Mouse (Mus musculus): ENCODE results near the gene Gas6.

Gene Gas6

DNA sequence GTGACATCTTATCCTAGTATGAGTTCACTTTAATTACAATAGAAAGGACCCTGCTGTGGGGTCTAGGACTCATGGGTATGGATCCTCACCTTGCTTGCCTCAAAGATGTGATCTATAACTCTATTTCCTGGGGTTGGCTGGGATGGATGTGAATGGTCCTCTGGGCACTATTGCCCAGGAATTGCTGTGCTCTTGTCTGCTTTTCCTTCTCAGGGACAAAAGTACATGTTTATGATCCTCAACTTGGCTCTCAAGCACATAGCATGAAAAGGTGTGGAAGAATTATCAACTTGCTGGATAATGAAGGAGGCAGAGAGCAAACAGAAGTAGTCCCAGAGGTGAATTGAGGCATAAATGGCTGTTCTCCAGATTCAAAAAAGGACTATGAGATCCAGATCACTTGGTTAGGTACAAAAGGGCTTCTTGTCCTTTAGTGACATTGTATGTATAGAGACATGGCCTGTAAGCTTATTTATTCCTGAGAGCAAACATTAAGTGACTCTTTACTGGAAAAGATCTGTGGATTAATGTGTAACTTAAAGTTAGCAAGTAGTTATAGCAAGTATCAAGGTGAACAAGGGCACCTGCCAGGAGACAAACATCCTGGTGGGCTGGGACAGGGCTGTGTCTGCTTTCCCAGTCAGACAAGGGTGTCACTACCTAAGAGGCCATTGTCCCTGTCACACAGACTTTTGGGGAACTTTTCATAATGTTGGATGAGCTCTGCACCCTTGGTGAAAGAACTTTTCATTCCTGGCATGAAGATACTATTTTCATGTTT is 10.8 kb upstream of the Gas6 start:
- no peak for DNase-seq (ENCODE audit: low read depth)

DNA sequence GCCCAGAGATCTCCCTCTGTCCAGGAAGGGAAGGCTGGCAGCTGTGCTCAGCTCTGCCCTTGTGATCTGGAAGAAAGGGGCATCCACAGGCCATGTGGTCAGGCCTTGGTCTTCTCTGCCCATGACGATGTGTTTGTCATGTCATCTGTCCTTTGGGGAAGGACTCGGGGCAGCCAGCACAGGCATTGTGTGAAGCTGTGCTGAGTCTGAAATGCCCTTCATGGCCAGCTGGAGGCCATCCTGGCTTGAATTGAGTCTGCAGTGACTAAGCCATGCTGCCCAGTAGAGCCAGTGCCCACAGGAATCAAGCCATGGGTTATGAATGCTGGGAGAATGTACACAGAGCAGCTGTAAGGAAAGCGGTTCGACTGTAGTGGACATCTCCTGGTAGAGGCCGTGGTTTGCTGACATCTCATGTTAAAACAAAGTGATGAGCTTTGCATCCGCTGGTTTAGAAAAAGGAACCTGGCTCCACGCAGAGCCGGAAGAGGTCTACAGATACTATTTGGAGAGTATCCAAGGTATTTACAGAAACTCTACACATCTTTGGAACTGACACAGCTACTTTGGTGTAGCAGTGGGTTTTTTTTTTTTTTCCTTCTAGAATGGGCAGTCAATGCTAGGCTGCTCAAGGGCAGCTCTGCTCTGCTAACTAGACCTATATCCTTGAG is 9.8 kb upstream of the Gas6 start:
- DNase-seq (ENCODE audit: low read depth) = no peak

DNA sequence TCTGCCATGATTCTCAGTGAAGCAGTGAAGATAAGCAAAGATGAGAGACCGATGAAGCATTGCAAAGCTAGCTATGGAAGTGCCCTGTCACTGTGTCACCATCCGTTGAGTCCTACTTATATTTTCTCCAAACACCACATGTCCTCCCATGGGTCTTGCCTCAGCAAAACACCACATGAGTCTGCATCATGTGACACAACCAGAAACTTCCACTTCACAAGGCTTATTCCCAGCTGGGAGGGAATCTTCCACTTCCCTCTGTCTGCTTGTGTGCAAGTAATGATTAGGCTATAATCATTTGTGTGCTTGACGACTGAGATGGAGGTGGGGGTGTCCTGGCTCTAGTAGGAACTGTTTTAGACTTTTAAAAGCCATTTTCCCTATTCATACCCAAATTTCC is 6.9 kb upstream of the Gas6 start:
- DNase-seq (ENCODE audit: low read depth) = no peak

DNA sequence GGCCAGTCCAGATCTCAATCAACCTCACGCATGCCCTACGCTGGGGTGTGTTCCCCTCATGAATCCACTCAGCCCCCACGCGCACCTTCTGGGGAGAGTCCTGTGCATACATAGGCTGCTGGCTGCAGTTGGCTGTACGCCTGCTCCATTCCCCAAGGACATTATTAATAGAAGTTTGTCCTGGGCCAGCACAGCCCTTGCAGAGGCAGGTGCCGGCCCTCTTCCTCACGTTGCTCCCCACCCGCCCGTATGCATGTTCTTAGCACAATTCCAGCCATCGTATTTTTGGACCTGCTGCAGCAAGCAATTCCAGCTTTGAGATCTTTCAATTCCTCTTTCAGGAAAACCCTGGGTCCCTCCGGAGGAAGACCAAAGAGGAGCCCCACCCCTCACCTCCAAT is 1.3 kb downstream of the Gas6 start:
- no peak for DNase-seq (ENCODE audit: low read depth)

DNA sequence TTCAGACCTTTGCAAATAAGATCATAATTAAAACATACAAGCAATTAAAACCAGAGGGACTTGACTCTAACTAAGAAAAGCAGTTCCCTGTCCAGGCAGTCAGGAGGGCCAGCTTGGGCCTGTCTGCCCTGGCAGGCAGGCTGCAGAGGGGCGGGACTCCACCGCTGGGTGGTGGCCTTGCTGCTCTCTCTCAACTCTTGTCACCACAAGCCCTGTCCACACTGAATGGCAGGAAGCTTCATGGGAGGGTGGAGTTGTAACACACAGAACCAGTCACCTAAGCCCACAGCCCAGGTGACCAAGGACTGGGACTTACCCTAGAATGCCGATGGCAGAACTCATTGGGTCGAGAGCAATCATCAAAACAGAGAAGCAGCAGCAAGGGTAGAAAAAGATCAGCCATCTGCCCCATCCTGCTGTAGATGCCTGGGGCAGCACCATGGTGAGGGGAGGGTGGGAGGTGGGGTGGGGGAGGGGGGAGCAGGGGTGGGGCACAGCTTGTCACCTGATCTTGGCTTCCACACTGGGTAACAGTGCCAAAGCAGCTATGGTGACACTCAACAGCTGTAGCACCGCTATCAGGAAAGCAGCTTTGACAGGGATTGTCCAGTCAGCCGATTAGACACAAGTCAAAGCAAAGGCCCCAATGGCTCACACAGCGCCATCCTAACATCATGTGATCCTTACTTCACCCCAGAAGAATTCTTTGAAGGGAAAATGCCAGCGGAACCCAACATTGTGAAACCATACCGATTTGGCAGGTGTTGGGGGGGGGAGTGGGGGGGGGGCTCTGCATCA is 1.9 kb downstream of the Gas6 start:
- no peak for DNase-seq (ENCODE audit: low read depth)

DNA sequence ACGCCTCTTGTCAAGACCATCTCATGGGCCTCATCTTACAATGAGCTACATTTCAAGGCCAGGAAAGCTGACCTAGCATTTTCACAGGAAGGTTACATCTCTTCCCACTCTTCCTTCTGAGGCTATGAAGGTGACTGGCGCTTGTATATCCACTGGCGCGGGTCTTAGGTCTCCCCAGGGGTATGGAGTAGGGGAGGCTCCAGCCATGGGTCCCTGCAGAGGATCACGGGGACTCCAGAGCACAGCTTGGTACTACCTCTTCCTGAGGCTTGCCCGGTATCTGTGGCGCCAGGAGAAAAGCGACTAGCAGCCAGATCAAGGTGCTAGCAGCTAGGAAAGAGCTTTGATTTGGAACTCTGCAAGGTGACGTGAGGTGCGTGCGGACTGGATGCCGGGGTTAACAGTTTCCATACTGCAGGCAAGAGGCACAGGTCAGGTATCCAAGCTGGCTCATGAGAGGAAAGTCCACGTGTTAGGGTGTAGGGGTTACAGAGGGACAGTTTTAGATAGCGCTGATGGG is 2.7 kb downstream of the Gas6 start:
- DNase-seq (ENCODE audit: low read depth) = no peak

DNA sequence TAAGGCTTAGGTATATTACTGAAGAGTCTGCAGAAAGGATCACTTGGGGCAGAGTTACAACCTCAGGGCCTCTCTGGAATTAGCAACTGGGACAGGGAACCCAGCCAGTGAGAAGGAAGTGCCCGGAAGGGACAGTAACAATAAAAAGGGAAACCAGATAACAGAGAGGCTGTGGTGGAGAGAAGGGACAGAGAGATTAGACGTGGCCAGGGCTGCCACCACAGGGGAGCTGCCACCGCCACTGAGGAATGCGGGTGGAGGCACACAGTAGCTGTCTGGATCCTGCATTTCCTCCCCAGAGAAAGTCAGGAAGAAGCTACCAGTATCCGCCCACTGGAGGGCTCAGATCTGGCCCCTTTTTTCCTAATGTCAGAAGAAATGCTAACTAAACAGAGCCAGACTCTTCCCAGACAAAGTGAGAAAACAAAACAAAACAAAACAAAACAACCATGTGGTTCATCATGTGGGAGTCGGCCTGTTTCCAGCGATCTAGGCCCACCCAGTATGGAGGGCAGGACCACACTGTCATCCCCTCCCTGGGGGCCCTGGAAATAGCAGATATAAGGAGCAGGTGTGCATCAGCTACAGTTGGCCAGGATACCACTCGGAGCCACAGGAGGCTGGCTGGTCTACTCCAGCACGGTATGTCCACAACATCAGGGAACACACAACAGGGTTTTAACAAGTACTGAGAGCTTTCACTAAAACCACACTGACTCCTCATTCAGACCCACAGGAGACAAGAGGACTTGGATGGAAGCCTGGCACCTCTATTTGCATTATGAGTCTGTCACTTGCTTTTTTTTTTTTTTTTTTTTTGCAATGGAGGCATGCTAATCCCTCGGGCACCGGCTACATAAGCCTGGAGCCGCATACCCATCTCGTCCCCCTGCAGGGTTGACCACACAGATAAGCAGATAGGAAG is 4.0 kb downstream of the Gas6 start:
- DNase-seq (ENCODE audit: low read depth) = no peak

DNA sequence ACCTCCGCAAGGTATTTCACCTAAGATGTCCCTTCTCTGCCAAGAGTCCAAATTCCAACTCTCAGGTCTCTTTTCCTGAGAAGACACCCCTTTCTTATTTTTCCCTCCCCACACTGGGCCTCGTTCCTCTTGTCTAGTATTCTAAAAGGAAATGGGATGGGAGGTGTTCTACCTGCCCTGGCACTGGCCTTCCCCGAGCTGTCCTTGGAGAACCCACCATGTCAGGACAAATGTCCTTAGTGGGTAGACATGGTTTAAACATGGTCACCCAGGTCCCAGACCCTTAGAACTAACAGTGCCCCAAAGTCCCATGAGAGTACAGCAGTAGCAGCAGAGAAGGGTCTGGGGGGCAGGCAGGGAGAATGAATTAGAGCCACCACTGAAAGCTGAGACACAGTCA is 4.9 kb downstream of the Gas6 start:
- DNase-seq (ENCODE audit: low read depth) = no peak

DNA sequence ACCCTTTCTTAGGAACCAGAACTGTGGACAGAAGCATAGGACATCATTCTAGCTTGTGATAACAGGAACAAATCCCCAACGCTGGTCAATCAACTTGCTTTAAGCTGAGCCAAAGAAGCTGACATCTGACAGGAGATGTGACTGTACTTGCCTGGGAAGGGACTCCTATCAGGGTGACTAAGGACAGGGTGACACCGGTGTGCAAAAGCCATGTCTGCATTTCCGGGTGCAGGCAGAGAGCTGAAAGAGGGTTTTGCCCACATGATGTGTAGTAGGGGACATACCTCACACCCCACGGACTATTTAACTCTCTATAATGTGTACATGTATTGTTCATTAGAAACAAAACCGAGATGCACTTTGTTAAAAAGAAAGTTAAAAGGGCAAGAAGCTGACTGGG is 11.1 kb downstream of the Gas6 start:
- no peak for DNase-seq (ENCODE audit: low read depth)

DNA sequence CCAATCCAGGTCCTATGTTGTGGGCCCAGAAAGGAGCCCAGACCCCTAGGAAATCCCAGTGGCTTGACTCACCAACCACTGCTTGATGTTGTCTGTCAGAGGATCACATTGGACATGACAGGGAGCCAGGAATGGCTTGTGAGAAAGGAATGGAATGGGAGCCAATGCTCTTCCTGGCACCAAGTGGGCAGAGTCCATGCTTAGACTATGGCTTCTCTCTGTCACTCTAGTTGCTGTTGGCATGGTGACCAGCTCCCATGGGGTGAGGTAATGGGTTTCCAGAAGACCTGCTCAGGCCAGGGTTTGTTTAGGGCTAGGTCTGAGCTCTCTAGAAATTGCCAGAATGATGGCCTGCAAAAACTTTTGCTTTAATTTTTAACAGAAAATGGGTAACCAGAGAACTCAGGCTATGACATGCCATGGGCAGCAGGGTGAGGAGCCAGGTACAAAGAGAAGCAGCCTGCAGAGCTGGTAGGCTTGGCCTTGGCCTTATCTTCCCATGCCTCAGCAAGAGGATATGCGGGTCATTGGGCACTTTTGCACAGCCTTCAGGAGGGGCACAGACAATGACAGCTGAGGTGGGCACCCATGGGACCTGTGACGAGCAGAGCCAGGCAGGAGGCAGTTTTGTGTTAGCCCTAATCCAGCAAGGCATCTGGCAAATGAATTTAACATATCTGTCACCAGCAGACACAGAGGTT is 12.0 kb downstream of the Gas6 start:
- no peak for DNase-seq (ENCODE audit: low read depth)

DNA sequence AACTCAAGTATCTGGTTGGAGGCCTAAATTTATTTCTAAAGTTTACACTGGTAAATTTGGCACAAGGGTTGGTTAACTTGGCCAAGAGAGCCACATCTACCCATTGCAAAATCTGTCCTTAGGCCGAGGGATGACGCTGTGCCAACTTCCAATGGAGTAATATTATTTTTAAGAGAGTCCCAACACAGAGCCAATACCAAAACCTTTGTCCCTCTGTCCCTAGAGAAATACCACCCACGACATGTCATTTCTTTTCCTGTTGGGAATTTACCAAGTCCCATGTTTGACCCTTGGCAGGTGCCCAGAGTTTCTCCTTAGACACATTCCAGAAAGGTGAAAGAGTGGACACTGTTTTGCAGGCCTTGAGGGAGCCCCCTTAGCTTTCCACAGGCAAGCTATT is 12.7 kb downstream of the Gas6 start:
- no peak for DNase-seq (ENCODE audit: low read depth)

DNA sequence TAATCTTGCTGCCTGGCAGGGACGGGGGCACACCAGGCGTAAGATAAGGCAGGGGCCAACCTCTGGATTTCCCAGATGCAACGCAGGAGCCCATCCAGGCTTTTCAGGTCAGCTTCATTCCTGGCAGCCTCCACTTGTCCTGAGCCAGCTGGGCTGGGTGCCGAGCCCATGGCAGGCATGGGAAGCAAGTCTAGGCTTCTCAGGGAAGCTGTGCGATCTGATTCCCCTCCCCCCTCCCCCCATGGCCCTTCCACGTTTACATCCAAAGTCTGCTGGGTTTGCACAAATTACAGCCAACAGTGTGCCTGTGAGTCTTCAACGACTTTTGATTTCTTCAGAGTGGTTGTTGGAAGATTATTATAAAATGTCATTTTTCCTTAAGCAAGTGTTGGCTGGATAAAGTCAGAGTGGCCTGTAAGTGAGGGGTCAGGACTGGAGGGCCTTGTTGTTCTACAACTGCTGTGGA is 13.2 kb downstream of the Gas6 start:
- DNase-seq (ENCODE audit: low read depth) = no peak

DNA sequence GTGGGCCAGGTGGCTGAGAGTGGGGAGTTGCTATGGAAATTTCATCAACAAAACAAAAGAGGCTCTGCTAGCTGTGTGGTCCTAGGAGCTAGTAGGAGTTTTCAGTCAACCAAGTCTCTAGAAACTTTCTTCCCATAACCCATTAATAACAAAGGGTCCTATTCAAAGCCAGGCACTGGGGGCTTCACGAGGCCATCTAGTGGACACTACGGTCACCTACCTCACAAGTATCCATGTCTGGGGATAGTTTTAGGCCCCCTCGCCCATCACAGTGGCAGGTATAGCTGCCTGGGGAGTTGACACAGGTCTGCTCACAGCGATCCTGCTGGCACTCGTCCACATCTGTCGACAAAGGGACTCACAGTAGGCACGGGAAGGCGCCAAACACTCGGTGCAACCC is 18.4 kb downstream of the Gas6 start:
- no peak for DNase-seq (ENCODE audit: low read depth)

DNA sequence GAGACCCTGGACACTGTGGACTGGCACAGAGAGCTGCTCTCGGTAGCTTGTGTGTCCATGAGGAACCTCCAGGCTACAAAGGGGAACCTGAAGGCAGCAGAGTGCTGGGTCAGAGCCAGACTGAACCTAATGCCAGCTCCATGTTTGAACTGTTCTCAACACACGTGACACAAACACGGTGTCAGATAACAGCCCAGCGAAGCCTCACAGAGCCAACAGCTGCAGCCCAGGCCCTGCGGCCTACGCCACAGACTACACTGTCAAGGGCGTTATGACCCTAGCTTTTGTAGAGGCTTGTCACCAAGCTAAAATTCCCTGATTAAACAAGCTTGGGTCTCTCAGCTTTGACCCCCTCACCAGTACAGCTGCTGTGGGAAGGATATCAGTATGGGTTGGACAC is 22.0 kb downstream of the Gas6 start:
- no peak for DNase-seq (ENCODE audit: low read depth)

DNA sequence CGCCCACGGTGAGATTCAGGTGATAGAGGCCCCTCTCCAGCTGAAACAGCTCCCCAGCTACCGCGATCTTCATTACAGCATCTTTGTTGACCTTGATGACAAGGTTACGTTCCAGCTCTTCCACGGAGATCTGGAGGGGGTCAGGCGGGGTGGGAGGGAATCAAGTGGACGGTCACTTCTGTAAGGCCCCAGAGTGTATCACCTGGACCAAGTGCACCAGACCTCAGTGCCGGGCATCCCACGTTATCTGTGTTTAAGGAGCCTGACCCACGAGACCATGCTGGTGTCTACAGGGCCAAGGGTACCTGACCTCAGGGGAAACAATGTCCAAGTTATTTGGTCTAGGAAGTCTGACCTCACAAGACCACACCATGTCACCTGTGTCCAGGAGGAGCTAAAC is 22.8 kb downstream of the Gas6 start:
- DNase-seq (ENCODE audit: low read depth) = no peak

DNA sequence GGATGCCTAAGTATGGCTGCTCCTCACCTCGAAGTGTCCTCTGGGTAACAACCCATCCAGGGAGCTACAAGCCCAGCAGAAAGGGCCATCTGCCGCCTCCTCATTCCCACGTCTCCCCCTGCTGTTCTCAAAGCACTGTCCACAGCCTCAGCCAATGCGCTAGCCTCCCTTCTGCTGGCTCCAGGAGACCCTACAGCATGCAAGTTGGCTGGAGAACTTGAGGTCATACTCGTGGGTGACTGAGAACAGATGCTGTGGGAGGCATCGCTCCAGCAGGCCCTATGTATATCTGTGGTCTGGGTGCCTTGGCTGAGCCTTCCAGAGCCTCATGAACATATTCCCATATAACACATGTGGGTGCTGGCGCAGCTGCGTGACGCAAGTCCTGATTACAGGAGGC is 25.6 kb downstream of the Gas6 start:
- DNase-seq (ENCODE audit: low read depth) = no peak

DNA sequence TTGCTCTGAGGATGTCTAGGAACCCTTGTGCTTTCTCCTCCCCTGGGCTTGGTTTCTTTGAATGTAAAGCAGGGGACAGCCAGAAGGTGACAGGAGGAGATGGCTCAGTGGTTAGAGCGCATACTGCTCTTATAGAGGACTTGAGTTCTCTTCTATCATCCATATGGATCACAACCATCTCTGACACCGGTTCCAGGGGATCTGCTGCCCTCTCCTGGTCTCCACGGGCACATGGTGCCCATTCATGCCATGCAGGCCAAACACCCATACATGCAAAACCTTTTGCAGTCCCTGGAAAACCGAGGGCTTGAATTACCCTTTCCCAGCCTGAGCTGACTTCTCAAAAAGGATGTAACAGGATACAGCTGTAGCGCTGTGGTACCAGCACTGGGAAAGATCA is 27.3 kb downstream of the Gas6 start:
- DNase-seq (ENCODE audit: low read depth) = no peak

DNA sequence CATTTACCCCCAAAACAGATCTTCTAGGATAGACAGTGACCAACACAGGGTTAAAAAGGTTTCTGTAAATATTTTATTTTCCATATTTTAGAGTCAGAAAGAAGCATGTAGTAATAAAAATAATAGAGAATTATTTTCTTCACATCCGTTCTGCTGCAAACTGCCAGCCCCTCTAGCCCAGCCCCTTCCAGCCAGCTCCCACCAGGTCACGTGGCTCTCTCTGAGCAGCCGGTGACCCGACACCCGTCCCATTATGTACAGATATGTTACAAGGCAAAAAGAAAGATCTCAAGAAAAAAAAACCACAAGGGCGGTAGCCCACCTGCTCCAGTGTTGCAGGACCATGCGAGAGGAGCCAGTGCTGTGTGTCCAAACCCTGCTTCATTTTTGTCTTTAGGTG is 29.0 kb downstream of the Gas6 start:
- no peak for DNase-seq (ENCODE audit: low read depth)

DNA sequence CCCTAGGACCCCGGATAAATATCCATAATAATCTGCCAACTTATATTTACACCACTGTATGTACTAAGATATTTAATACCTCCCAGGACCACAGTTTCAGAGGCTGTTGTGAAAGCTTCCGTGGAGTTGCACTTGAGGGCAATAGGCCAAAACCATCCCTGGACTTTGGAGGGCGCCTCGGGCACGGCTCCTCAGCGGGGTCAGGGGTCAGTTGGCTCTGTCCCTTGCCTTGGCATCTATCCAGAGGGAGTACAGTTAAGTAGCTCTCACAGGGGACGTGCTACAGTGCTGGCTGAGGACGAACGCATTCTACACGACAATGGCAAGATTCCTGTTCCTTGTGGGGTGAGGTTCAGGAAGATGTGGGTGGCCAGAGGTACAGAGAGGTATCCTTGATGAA is 31.9 kb downstream of the Gas6 start:
- DNase-seq (ENCODE audit: low read depth) = no peak

DNA sequence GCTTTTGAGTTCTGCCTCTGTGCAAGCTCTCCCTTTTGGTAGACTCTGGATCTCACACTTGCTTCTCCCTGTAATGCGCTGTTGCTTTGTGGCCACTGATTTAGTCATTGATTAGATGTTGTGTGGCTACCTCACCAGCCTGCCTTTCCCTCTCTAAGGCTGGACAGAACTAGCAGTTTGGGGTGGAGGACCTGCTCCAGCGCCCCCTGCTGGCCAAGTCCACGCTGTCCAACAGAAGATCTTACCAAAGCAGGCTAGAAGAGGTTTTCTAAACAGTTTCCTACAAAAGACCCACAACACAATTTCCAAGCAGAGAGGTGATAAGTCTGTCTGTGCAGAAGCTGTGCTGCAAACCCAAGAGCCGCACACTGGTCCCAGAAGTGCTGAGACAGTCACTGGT is 32.4 kb downstream of the Gas6 start:
- DNase-seq (ENCODE audit: low read depth) = peak; percentile 31
